Mouse (Mus musculus): ENCODE data around the gene Fga. TPM values are rescaled to one million over a fixed set of nuclear protein-coding genes. Genes with fewer than 3 reads are reported as not detected.

Fga gene
- polyA plus RNA-seq, 1 experiment: 0.06 TPM

Other genes with a start within 250 kb of the Fga start
- gene Rbm46, start 149.6 kb upstream of the Fga start, polyA plus RNA-seq (2012; rRNA removed): 0.50 and 1.0 TPM in 2 replicates
- 0.13 and 0.20 TPM in 2 replicates for gene Lrat, start 122.1 kb upstream of the Fga start, polyA plus RNA-seq (2012; rRNA removed)
- 0.44 TPM in 1 of 2 replicates, not detected in the other for gene Fgg, start 18.4 kb upstream of the Fga start, polyA plus RNA-seq (2012; rRNA removed)
- 0.08 TPM in 1 of 2 replicates, not detected in the other for gene Fgb, start 23.8 kb downstream of the Fga start, polyA plus RNA-seq (2012; rRNA removed)
- gene Plrg1, start 29.4 kb downstream of the Fga start, polyA plus RNA-seq (2012; rRNA removed): 44.6 and 49.6 TPM in 2 replicates
- 0.53 and 0.64 TPM in 2 replicates for gene Dchs2, start 101.9 kb downstream of the Fga start, polyA plus RNA-seq (2012; rRNA removed)

Data from frontal cortex, adult 2 months (tissue).